Mouse (Mus musculus) E14TG2a.4 (cell line): ENCODE data around the gene Sgpp1.

Experiments used
- CTCF ChIP-seq: conservative IDR thresholded peaks from 2 replicates; pipeline ENCODE4 v1.5.1; 2014; ENCODE audit warnings: low read length
- POU5F1 ChIP-seq: IDR thresholded peaks from 2 replicates; pipeline ENCODE4 v1.6.1; 2014; ENCODE audit warnings: low read length, borderline replicate concordance

DNA sequence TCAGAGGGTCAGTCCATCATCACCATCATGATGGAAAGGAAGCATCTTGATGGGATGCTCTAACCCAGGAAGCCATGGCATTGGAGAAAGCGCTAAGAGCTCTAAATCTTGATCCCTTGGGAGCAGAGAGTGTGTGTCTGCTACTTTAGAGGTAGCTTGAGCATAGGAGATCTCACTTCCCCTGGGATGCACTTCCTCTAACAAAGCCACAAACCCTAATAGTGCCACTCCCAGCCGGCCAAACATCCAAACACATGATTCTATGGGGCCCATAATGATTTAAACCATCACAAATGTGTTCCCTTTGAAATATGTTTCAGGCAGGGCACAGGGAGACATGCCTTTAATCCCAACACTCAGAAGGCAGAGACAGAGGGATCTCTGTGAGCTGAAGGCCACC, 46.5 kb downstream of the Sgpp1 start:
- TF ChIP-seq CTCF: no peak
- TF ChIP-seq POU5F1: no peak
